Mouse (Mus musculus): Measurements from ENCODE around the gene Snrpb2. TPM values are rescaled to one million over a fixed set of nuclear protein-coding genes. Genes with fewer than 3 reads are reported as not detected.

Gene Snrpb2
- polyA plus RNA-seq, 1 experiment: 21.0 TPM

- H3K36me3 ChIP-seq (ENCODE audit: control insufficient read depth, insufficient read depth): no peaks in the 10 kb centered on the region
- no peak overlapping the region for H3ac ChIP-seq (ENCODE audit: control insufficient read depth, insufficient read length)
- H3K4me2 ChIP-seq (ENCODE audit: low read depth): no peak overlapping the region
- no peak overlapping the region for H3K4me3 ChIP-seq
- no peaks in the 10 kb centered on the region for H3K79me2 ChIP-seq (ENCODE audit: control insufficient read depth, insufficient read depth)
- no peaks in the 10 kb centered on the region for H3K27me3 ChIP-seq (ENCODE audit: control insufficient read depth, insufficient read depth, insufficient read length)
- TF ChIP-seq REST (IDR thresholded peaks at IDR 0.05; ENCODE audit: insufficient read depth, insufficient read length) (no peak), MYOD1 (IDR thresholded peaks at IDR 0.05; ENCODE audit: control insufficient read depth in 1 of 3, insufficient read length in 2 of 3, low read depth in 2 of 3) (no peak), MYOG (IDR thresholded peaks at IDR 0.05; ENCODE audit: control insufficient read depth in 1 of 3, insufficient read depth in 1 of 3, insufficient read length in 2 of 3, low read depth in 2 of 3) (no peak), MAX (IDR thresholded peaks at IDR 0.05; ENCODE audit: low read depth) (no peak), POLR2AphosphoS2 (IDR thresholded peaks at IDR 0.05; ENCODE audit: insufficient read length, low read depth) (no peak), USF1 (IDR thresholded peaks at IDR 0.05; ENCODE audit: low read depth) (no peak), TCF3 (IDR thresholded peaks at IDR 0.05; ENCODE audit: insufficient read length, low read depth) (no peak), CEBPB (IDR thresholded peaks at IDR 0.05; ENCODE audit: insufficient read depth, poor library complexity, severe bottlenecking) (no peak), TCF12 (IDR thresholded peaks at IDR 0.05; ENCODE audit: insufficient read depth, poor library complexity, severe bottlenecking) (no peak), E2F4 (IDR thresholded peaks at IDR 0.05; ENCODE audit: insufficient read depth) (no peak), POLR2A (IDR thresholded peaks at IDR 0.05; ENCODE audit: insufficient read length, low read depth) (no peak), SRF (IDR thresholded peaks at IDR 0.05; ENCODE audit: control insufficient read depth, insufficient read length, low read depth) (no peak)
Measured at GRCm38 (mm10) chr2:143019727-143020126, 43.1 kb upstream of the Snrpb2 start.

GRCm38 (mm10) chr2:143023331-143023730, 39.5 kb upstream of the Snrpb2 start:
- H3K79me2 ChIP-seq (ENCODE audit: control insufficient read depth, insufficient read depth): no peaks in the 10 kb centered on the region
- 0 out of 2 replicates have a peak, but pooled peaks have one; percentile 19 for TF ChIP-seq CEBPB (IDR thresholded peaks at IDR 0.05; ENCODE audit: insufficient read depth, poor library complexity, severe bottlenecking)
- TF ChIP-seq TCF12 (IDR thresholded peaks at IDR 0.05; ENCODE audit: insufficient read depth, poor library complexity, severe bottlenecking): no peak
- no peaks in the 10 kb centered on the region for H3K27me3 ChIP-seq (ENCODE audit: control insufficient read depth, insufficient read depth, insufficient read length)
- H3K4me2 ChIP-seq (ENCODE audit: low read depth): no peak overlapping the region
- H3K4me3 ChIP-seq: no peak overlapping the region
- no peaks in the 10 kb centered on the region for H3K36me3 ChIP-seq (ENCODE audit: control insufficient read depth, insufficient read depth)
- H3ac ChIP-seq (ENCODE audit: control insufficient read depth, insufficient read length): no peak overlapping the region

GRCm38 (mm10) chr2:143024226-143024625, 38.6 kb upstream of the Snrpb2 start:
- no peaks in the 10 kb centered on the region for H3K27me3 ChIP-seq (ENCODE audit: control insufficient read depth, insufficient read depth, insufficient read length)
- H3K4me3 ChIP-seq: no peak overlapping the region
- H3K36me3 ChIP-seq (ENCODE audit: control insufficient read depth, insufficient read depth): no peaks in the 10 kb centered on the region
- no peaks in the 10 kb centered on the region for H3K79me2 ChIP-seq (ENCODE audit: control insufficient read depth, insufficient read depth)
- no peak overlapping the region for H3ac ChIP-seq (ENCODE audit: control insufficient read depth, insufficient read length)
- H3K4me2 ChIP-seq (ENCODE audit: low read depth): no peak overlapping the region
- TF ChIP-seq SRF (IDR thresholded peaks at IDR 0.05; ENCODE audit: control insufficient read depth, insufficient read length, low read depth): no peak

GRCm38 (mm10) chr2:143031283-143031682, 31.6 kb upstream of the Snrpb2 start:
- TF ChIP-seq MAX (IDR thresholded peaks at IDR 0.05; ENCODE audit: low read depth) (no peak), MYOD1 (IDR thresholded peaks at IDR 0.05; ENCODE audit: control insufficient read depth in 1 of 3, insufficient read length in 2 of 3, low read depth in 2 of 3) (no peak), SRF (IDR thresholded peaks at IDR 0.05; ENCODE audit: control insufficient read depth, insufficient read length, low read depth) (no peak), REST (IDR thresholded peaks at IDR 0.05; ENCODE audit: insufficient read depth, insufficient read length) (no peak), POLR2AphosphoS2 (IDR thresholded peaks at IDR 0.05; ENCODE audit: insufficient read length, low read depth) (no peak), E2F4 (IDR thresholded peaks at IDR 0.05; ENCODE audit: insufficient read depth) (no peak), MYOG (IDR thresholded peaks at IDR 0.05; ENCODE audit: control insufficient read depth in 1 of 3, insufficient read depth in 1 of 3, insufficient read length in 2 of 3, low read depth in 2 of 3) (no peak), USF1 (IDR thresholded peaks at IDR 0.05; ENCODE audit: low read depth) (no peak), TCF12 (IDR thresholded peaks at IDR 0.05; ENCODE audit: insufficient read depth, poor library complexity, severe bottlenecking) (no peak), CEBPB (IDR thresholded peaks at IDR 0.05; ENCODE audit: insufficient read depth, poor library complexity, severe bottlenecking) (no peak), TCF3 (IDR thresholded peaks at IDR 0.05; ENCODE audit: insufficient read length, low read depth) (no peak), POLR2A (IDR thresholded peaks at IDR 0.05; ENCODE audit: insufficient read length, low read depth) (no peak)
- Histone ChIP-seq H3K4me3 (no peak overlapping the region), H3ac (ENCODE audit: control insufficient read depth, insufficient read length) (no peak overlapping the region), H3K79me2 (ENCODE audit: control insufficient read depth, insufficient read depth) (no peaks in the 10 kb centered on the region), H3K36me3 (ENCODE audit: control insufficient read depth, insufficient read depth) (no peaks in the 10 kb centered on the region), H3K4me2 (ENCODE audit: low read depth) (no peak overlapping the region), H3K27me3 (ENCODE audit: control insufficient read depth, insufficient read depth, insufficient read length) (peaks cover 5% of the 10 kb centered on the region)

- no peak overlapping the region for H3K4me3 ChIP-seq
- H3K36me3 ChIP-seq (ENCODE audit: control insufficient read depth, insufficient read depth): no peaks in the 10 kb centered on the region
- H3ac ChIP-seq (ENCODE audit: control insufficient read depth, insufficient read length): no peak overlapping the region
- peaks cover 5% of the 10 kb centered on the region for H3K27me3 ChIP-seq (ENCODE audit: control insufficient read depth, insufficient read depth, insufficient read length)
- H3K4me2 ChIP-seq (ENCODE audit: low read depth): no peak overlapping the region
- no peaks in the 10 kb centered on the region for H3K79me2 ChIP-seq (ENCODE audit: control insufficient read depth, insufficient read depth)
- TF ChIP-seq E2F4 (IDR thresholded peaks at IDR 0.05; ENCODE audit: insufficient read depth): no peak
- TF ChIP-seq USF1 (IDR thresholded peaks at IDR 0.05; ENCODE audit: low read depth): no peak
- TF ChIP-seq MYOD1 (IDR thresholded peaks at IDR 0.05; ENCODE audit: control insufficient read depth in 1 of 3, insufficient read length in 2 of 3, low read depth in 2 of 3): no peak
- TF ChIP-seq MAX (IDR thresholded peaks at IDR 0.05; ENCODE audit: low read depth): no peak
- no peak for TF ChIP-seq POLR2A (IDR thresholded peaks at IDR 0.05; ENCODE audit: insufficient read length, low read depth)
- TF ChIP-seq POLR2AphosphoS2 (IDR thresholded peaks at IDR 0.05; ENCODE audit: insufficient read length, low read depth): no peak
- no peak for TF ChIP-seq REST (IDR thresholded peaks at IDR 0.05; ENCODE audit: insufficient read depth, insufficient read length)
- TF ChIP-seq MYOG (IDR thresholded peaks at IDR 0.05; ENCODE audit: control insufficient read depth in 1 of 3, insufficient read depth in 1 of 3, insufficient read length in 2 of 3, low read depth in 2 of 3): no peak
- TF ChIP-seq TCF12 (IDR thresholded peaks at IDR 0.05; ENCODE audit: insufficient read depth, poor library complexity, severe bottlenecking): no peak
- TF ChIP-seq TCF3 (IDR thresholded peaks at IDR 0.05; ENCODE audit: insufficient read length, low read depth): no peak
- no peak for TF ChIP-seq SRF (IDR thresholded peaks at IDR 0.05; ENCODE audit: control insufficient read depth, insufficient read length, low read depth)
- TF ChIP-seq CEBPB (IDR thresholded peaks at IDR 0.05; ENCODE audit: insufficient read depth, poor library complexity, severe bottlenecking): no peak
Measured at GRCm38 (mm10) chr2:143032378-143033255, 30.2 kb upstream of the Snrpb2 start.
